Mouse (Mus musculus) bone marrow macrophage, adult 2 months (primary cell): ENCODE measurements around the gene Dcaf11.

Source experiments
- CTCF ChIP-seq: IDR thresholded peaks from 2 replicates; pipeline ENCODE4 v1.5.1; 2012; ENCODE audit warnings: low read depth, mild to moderate bottlenecking, low read length, moderate library complexity
- POLR2A ChIP-seq: IDR thresholded peaks from 2 replicates; pipeline ENCODE4 v1.6.1; 2012; ENCODE audit warnings: mild to moderate bottlenecking, low read depth, low read length, borderline replicate concordance

DNA sequence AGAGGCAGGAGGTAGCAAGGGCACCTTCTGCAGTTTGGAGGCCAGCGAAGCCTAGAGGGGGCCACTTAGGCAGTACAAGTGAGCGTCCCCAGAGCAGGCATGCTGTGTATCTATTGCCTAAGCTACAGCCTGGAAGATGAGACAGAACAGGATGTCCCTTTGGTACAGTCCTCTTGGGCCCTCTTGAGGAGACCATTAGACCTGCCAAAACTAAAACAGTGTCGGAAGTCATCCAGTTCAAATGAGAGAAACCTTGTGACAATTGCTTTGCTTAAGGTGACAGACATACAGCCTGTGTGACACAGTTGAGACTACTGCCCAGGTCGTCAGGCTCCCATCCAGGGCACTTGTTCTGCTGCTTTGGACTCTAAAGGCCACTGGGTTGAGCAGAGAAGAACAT lies 40.2 kb upstream of the Dcaf11 start:
- no peak for TF ChIP-seq CTCF
- no peak for TF ChIP-seq POLR2A
